Mouse (Mus musculus) embryo, embryonic 11 days (tissue): ENCODE measurements at regions not wholly inside any gene's neighbourhood (a gene's known extent, or its start where the extent isn't known, plus 50 kb on each side); places are given as distances from the start of the nearest gene placed in this dataset.
A peak's percentile ranks its signal among the peaks of the same experiment; 100 is the strongest.

Experiments
- DNase-seq: peaks from one replicate; pipeline ENCODE4 v3.0.0-alpha.2; 2015

GRCm38 (mm10) chr10:91875450-91875849 lies 694.3 kb upstream of the Tmpo start:
- no peak for DNase-seq

- DNase-seq, result no peak
These were observed 690.1 kb upstream of the Tmpo start for GRCm38 (mm10) chr10:91871244-91871643.

- DNase-seq, result peak; percentile 22
These were observed 677.8 kb upstream of the Tmpo start for GRCm38 (mm10) chr10:91858711-91859595.

GRCm38 (mm10) chr10:91827074-91827473 lies 646.0 kb upstream of the Tmpo start:
- DNase-seq, result peak; percentile 26

GRCm38 (mm10) chr10:91823499-91823898 lies 642.4 kb upstream of the Tmpo start:
- no peak for DNase-seq

- DNase-seq, result no peak
These were observed 623.8 kb upstream of the Tmpo start for GRCm38 (mm10) chr10:91804870-91805269.
